Mouse (Mus musculus) lung, embryonic 15.5 days (tissue): ENCODE measurements around the gene Bcl9l. TPM values are rescaled to one million over a fixed set of nuclear protein-coding genes. Genes with fewer than 3 reads are reported as not detected.

Experiments
- ATAC-seq: fragments of 200-750 bp; cut with Nextera tagmentation; 2 replicates; pipeline ENCODE4 v1.8.0; 2017; ENCODE audit warnings: moderate number of reproducible peaks, borderline replicate concordance; ENCODE audit not compliant: low FRiP score, low TSS enrichment; ENCODE audit errors: extremely low read depth
- H3K27ac ChIP-seq: fragments of 300-500 bp; sonication (generic); 2 replicates; pipeline ENCODE4 v1.5.1; 2015; ENCODE audit warnings: moderate library complexity, mild to moderate bottlenecking, inconsistent platforms
- H3K27me3 ChIP-seq: fragments of 300-500 bp; sonication (generic); 2 replicates; pipeline ENCODE4 v1.6.1; 2015; ENCODE audit warnings: inconsistent platforms
- H3K36me3 ChIP-seq: fragments of 300-500 bp; sonication (generic); 2 replicates; pipeline ENCODE4 v1.6.1; 2015; ENCODE audit warnings: inconsistent platforms
- H3K4me1 ChIP-seq: fragments of 300-500 bp; sonication (generic); 2 replicates; pipeline ENCODE4 v1.6.1; 2015; ENCODE audit warnings: inconsistent platforms
- H3K4me2 ChIP-seq: fragments of 300-500 bp; sonication (generic); 2 replicates; pipeline ENCODE4 v1.6.1; 2015; ENCODE audit warnings: inconsistent platforms, mild to moderate bottlenecking, moderate library complexity
- H3K4me3 ChIP-seq: fragments of 300-500 bp; sonication (generic); 2 replicates; pipeline ENCODE4 v1.5.1; 2015; ENCODE audit warnings: mild to moderate bottlenecking, inconsistent platforms
- H3K9ac ChIP-seq: fragments of 300-500 bp; sonication (generic); 2 replicates; pipeline ENCODE4 v1.6.1; 2015; ENCODE audit warnings: inconsistent platforms
- H3K9me3 ChIP-seq: fragments of 300-500 bp; sonication (generic); 2 replicates; pipeline ENCODE4 v1.6.1; 2016; ENCODE audit warnings: inconsistent platforms
- WGBS: fragments of 180-500 bp; shearing (Covaris S2); methylation state at CpG from one replicate; pipeline ENCODE4 v1.1.7; 2015; 5-methylcytosine and 5-hydroxymethylcytosine counted together
- polyA plus RNA-seq: library from polyadenylated mRNA; unstranded; fragments of >200 nt; fragmentation: Nextera tagmentation; extraction: Ambion mirVana; gene quantifications from 2 replicates; pipeline ENCODE4 v1.2.1, GENCODE M21; 2015

The Bcl9l gene
- polyA plus RNA-seq, 1 experiment from 2014 or later = 17.3 TPM

- H3K9ac ChIP-seq = no peak overlapping the region
- no peak overlapping the region for H3K4me3 ChIP-seq
- no peak overlapping the region for H3K27ac ChIP-seq
- WGBS = 73% methylated on average over 4 of the region's 4 CpGs
- no peaks in the 10 kb centered on the region for H3K27me3 ChIP-seq
- no peak for ATAC-seq
- H3K9me3 ChIP-seq = no peaks in the 10 kb centered on the region
- no peak overlapping the region for H3K4me2 ChIP-seq
- no peaks in the 10 kb centered on the region for H3K4me1 ChIP-seq
- H3K36me3 ChIP-seq = no peaks in the 10 kb centered on the region
These were observed 59.7 kb downstream of the Bcl9l start for GRCm38 (mm10) chr9:44542364-44542763.

- ATAC-seq = no peak
- H3K36me3 ChIP-seq = no peaks in the 10 kb centered on the region
- H3K4me1 ChIP-seq = no peaks in the 10 kb centered on the region
- H3K27me3 ChIP-seq = no peaks in the 10 kb centered on the region
- H3K27ac ChIP-seq = no peak overlapping the region
- no peak overlapping the region for H3K9ac ChIP-seq
- no peaks in the 10 kb centered on the region for H3K9me3 ChIP-seq
- 57% methylated on average over 3 of the region's 3 CpGs for WGBS
- H3K4me2 ChIP-seq = no peak overlapping the region
- no peak overlapping the region for H3K4me3 ChIP-seq
These were observed 62.4 kb downstream of the Bcl9l start for GRCm38 (mm10) chr9:44544986-44545385.

- Histone ChIP-seq H3K4me3 (no peak overlapping the region), H3K4me2 (no peak overlapping the region), H3K27ac (no peak overlapping the region), H3K4me1 (0 out of 2 replicates have a peak, but pooled peaks cover 6% of the 10 kb centered on the region), H3K9me3 (no peaks in the 10 kb centered on the region), H3K9ac (no peak overlapping the region), H3K27me3 (no peaks in the 10 kb centered on the region), H3K36me3 (no peaks in the 10 kb centered on the region)
- WGBS = 86% methylated on average over 8 of the region's 8 CpGs
- ATAC-seq = no peak
These were observed 66.0 kb downstream of the Bcl9l start for GRCm38 (mm10) chr9:44548412-44549152.

- H3K9me3 ChIP-seq = no peaks in the 10 kb centered on the region
- 73% methylated on average over 10 of the region's 10 CpGs for WGBS
- no peak overlapping the region for H3K4me2 ChIP-seq
- H3K36me3 ChIP-seq = no peaks in the 10 kb centered on the region
- ATAC-seq = no peak
- H3K27ac ChIP-seq = no peak overlapping the region
- no peak overlapping the region for H3K4me3 ChIP-seq
- H3K4me1 ChIP-seq = 0 out of 2 replicates have a peak, but pooled peaks cover 6% of the 10 kb centered on the region
- H3K27me3 ChIP-seq = no peaks in the 10 kb centered on the region
- H3K9ac ChIP-seq = no peak overlapping the region
These were observed 68.5 kb downstream of the Bcl9l start for GRCm38 (mm10) chr9:44551138-44551537.

GRCm38 (mm10) chr9:44552161-44552560 is 69.5 kb downstream of the Bcl9l start:
- WGBS = 55% methylated on average over 8 of the region's 8 CpGs
- Histone ChIP-seq H3K9ac (no peak overlapping the region), H3K9me3 (no peaks in the 10 kb centered on the region), H3K4me1 (0 out of 2 replicates have a peak, but pooled peaks cover 6% of the 10 kb centered on the region), H3K27ac (no peak overlapping the region), H3K36me3 (no peaks in the 10 kb centered on the region), H3K27me3 (no peaks in the 10 kb centered on the region), H3K4me3 (no peak overlapping the region), H3K4me2 (no peak overlapping the region)
- no peak for ATAC-seq

Other genes starting within 250 kb of the Bcl9l start
- 13.5 and 15.4 TPM in 2 replicates for gene Cbl, start 248.8 kb upstream of the Bcl9l start, polyA plus RNA-seq
- gene Ccdc153, start 242.1 kb upstream of the Bcl9l start, polyA plus RNA-seq = 2.8 and 2.9 TPM in 2 replicates
- gene Pdzd3, start 231.4 kb upstream of the Bcl9l start, polyA plus RNA-seq = 0.09 TPM in 1 of 2 replicates, not detected in the other
- gene Nlrx1, start 214.2 kb upstream of the Bcl9l start, polyA plus RNA-seq = 9.9 and 11.0 TPM in 2 replicates
- 1.8 and 2.0 TPM in 2 replicates for gene Abcg4, start 194.2 kb upstream of the Bcl9l start, polyA plus RNA-seq
- 21.4 and 21.7 TPM in 2 replicates for gene Hinfp, start 177.2 kb upstream of the Bcl9l start, polyA plus RNA-seq
- 6.8 and 8.5 TPM in 2 replicates for gene C2cd2l, start 162.5 kb upstream of the Bcl9l start, polyA plus RNA-seq
- 33.5 and 36.5 TPM in 2 replicates for gene Dpagt1, start 156.8 kb upstream of the Bcl9l start, polyA plus RNA-seq
- gene H2afx, start 148.1 kb upstream of the Bcl9l start, polyA plus RNA-seq = 357 and 365 TPM in 2 replicates
- gene Hmbs, start 138.6 kb upstream of the Bcl9l start, polyA plus RNA-seq = 123 and 135 TPM in 2 replicates
- gene Vps11, start 121.2 kb upstream of the Bcl9l start, polyA plus RNA-seq = 27.9 and 29.8 TPM in 2 replicates
- 34.6 and 35.7 TPM in 2 replicates for gene Hyou1, start 103.3 kb upstream of the Bcl9l start, polyA plus RNA-seq
- 20.5 and 21.3 TPM in 2 replicates for gene Slc37a4, start 86.0 kb upstream of the Bcl9l start, polyA plus RNA-seq
- gene Rps25, start 75.7 kb upstream of the Bcl9l start, polyA plus RNA-seq = 1,635 and 1,709 TPM in 2 replicates
- 131 and 133 TPM in 2 replicates for gene Trappc4, start 75.2 kb upstream of the Bcl9l start, polyA plus RNA-seq
- 27.3 and 31.7 TPM in 2 replicates for gene Ccdc84, start 64.3 kb upstream of the Bcl9l start, polyA plus RNA-seq
- not detected in 2 replicates for gene Foxr1, start 41.7 kb upstream of the Bcl9l start, polyA plus RNA-seq
- 1.3 and 1.5 TPM in 2 replicates for gene Upk2, start 27.8 kb upstream of the Bcl9l start, polyA plus RNA-seq
- gene Cxcr5, start 79.1 kb downstream of the Bcl9l start, polyA plus RNA-seq = not detected in 2 replicates
- gene Ddx6, start 122.1 kb downstream of the Bcl9l start, polyA plus RNA-seq = 20.7 and 22.5 TPM in 2 replicates
- gene Treh, start 190.4 kb downstream of the Bcl9l start, polyA plus RNA-seq = not detected in 2 replicates